Mouse (Mus musculus) embryonic stem cell, embryonic (primary cell): ENCODE data around the gene Prl3d2.
"Not testable (repeated sequence)": the region's sequence is repeated elsewhere in the genome, so short reads cannot be mapped to it uniquely, and the experiment has no call there.

Source experiments
- CTCF ChIA-PET, 4 experiments: fragments of 300-600 bp in 2 of 4; fragments of 350-600 bp in 2 of 4; sonication (Branson Sonifier 250); formaldehyde crosslinking; loops; one replicate each; lab custom pipeline; 2022; ENCODE audit warnings: inconsistent platforms in 2 of 4; lab: Charles Lee
- POLR2A ChIA-PET, 4 experiments: fragments of 300-600 bp in 2 of 4; fragments of 350-600 bp in 2 of 4; sonication (Branson Sonifier 250); formaldehyde crosslinking; loops; one replicate each; lab custom pipeline; 2022; ENCODE audit warnings: antibody characterized with exemption in 4 of 4, inconsistent platforms in 1 of 4; lab: Charles Lee

Prl3d2 gene

DNA sequence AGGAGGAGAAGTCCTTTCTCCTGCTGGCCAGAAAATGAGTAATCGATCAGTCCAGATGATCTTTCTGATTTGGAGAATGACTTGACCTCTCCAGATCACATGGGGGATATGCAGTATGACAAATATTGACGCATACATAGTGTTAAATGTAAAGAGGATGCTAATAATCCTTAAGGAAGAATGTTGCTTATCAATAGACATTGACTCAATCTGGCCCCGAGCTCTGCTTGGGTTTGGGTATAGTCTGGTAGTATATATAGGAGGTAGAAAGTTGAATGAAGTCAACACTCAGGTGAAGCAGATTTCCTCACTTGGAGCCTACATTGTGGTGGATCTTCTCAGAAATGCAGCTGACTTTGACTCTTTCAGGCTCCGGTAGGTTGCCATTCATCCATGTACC lies at the start of gene Prl3d2:
Prl3d2 (plus strand) TSS at position 301 of the 400 bp plus-strand sequence.
- CTCF ChIA-PET, POLR2A ChIA-PET: not testable (repeated sequence)

DNA sequence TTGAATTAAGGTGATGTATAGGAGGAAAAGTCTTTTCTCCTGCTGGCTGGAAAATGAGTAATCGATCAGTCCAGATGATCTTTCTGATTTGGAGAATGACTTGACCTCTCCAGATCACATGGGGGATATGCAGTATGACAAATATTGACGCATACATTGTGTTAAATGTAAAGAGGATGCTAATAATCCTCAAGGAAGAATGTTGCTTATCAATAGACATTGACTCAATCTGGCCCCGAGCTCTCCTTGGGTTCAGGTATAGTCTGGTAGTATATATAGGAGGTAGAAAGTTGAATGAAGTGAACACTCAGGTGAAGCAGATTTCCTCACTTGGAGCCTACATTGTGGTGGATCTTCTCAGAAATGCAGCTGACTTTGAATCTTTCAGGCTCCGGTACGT lies 27.6 kb upstream of the Prl3d2 start, which contains the start of gene Prl3d1:
Prl3d1 (plus strand) TSS at position 301 of the 400 bp plus-strand sequence.
- CTCF ChIA-PET, POLR2A ChIA-PET: not testable (repeated sequence)

DNA sequence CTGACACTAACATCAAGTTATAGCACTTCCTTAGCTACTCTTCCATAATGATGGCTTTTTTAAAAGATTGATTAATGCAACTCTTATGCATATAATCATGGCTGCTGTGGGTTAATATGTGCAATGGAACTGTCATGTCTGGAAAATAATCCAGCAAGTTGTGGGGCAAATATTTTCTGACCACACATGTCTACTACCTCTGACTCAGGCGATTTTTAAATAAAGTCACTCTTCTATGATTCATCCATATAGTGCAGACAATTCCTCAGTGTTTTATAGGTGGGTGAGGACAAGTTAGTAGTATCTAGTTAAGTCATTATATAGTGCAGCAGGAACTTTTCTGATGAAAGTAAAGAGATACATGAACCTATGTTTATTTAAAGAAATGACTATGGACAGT lies 26.8 kb downstream of the Prl3d2 start:
- POLR2A ChIA-PET, result no interaction called here
- CTCF ChIA-PET, result no interaction called here

DNA sequence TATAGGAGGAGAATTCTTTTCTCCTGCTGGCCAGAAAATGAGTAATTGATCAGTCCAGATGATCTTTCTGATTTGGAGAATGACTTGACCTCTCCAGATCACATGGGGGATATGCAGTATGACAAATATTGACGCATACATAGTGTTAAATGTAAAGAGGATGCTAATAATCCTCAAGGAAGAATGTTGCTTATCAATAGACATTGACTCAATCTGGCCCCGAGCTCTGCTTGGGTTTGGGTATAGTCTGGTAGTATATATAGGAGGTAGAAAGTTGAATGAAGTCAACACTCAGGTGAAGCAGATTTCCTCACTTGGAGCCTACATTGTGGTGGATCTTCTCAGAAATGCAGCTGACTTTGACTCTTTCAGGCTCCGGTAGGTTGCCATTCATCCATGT lies 35.0 kb downstream of the Prl3d2 start, which contains the start of gene Prl3d3:
Prl3d3 (plus strand) TSS at position 301 of the 400 bp plus-strand sequence.
- POLR2A ChIA-PET, CTCF ChIA-PET: not testable (repeated sequence)
